Mouse (Mus musculus): Measurements from ENCODE around the gene Shmt2.

Shmt2 gene

DNA sequence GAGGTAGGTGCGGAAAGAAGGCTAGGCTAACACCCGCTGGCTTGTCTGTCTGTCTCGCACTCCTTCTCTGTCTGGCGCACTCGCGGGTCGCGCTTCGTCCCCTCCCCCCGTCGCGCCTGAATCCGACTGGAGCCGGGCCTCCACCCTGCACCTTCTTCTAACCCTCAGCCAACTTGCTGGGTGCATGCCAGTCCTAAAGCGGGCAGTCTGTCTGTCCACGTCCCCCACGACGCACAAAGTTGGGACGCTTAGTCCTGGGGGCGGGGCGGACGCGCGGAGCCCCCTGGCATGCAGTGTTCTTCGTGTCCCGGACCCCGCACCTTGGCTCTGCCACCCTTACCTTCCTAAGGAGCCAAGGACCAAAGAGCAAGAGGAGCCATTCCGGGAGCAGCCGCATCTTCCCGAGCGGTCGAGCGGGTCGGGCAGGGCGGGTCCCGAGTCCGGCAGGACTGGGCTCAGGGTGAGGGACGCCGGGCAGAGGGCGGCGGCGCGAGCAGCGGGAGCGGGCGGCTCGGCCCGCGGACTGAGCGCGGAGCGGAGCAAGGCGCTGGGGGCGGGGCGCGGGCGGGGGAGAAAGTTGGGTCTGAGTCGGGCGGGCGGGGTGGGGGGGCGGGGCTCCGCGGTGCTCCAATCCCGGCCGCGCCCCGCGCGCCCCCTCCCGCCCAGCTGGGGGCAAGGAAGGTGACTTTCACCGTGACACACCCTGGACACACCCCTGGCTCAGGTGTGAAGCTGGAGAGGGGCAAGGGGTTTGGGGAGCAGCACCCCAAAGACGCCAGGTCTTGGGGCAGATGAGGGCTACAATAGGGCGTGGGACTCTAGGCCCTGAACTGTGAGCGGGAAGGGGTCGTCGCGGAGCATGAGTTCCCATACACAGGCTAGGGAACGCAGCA lies 12.0 kb upstream of the Shmt2 start, which contains the start of gene Nxph4:
Nxph4 (minus strand) TSS at position 524 of the 893 bp plus-strand sequence.
- in situ Hi-C loops (cut with MboI) = no loop called here

DNA sequence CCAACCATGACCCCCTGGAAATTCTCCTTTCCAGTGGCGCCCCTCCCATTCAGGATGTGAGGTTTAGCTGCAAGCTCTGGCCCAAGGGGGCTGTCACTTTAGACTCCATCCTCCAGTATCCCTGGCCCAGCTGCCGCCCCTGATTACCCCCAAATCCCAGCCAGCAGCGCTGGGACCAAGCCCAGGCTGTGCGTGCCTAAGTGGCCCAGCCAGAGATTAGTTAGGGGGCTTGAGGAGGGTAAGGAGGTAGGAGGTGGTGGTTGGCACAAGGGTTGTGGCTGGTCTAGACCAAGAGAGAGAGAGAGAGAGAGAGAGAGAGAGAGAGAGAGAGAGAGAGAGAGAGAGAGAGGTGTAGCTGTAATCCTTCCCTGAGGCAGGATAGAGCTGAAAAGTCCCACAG lies 9.3 kb upstream of the Shmt2 start:
- in situ Hi-C loops (cut with MboI) = no loop called here

DNA sequence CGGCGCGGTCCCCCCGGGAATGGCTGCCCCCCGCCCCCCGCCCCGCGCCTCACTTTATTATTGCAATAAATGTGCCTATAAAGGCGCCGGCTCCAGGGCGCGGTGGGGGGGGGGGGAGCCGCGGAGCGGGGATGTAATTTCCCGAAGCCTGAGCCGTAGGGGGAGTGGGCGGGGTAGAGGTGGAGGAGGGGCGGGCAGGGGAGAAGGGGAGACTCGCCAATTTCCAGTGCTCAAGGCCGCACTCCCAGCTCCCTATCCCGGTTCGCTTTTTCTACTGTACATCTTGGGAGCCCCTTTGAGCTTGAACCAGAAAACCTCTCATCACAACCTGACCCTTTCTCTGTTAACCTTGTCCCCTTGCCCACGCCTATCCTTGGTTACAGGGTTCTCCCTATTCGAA lies 8.7 kb upstream of the Shmt2 start:
- in situ Hi-C loops (cut with MboI) = no loop called here

DNA sequence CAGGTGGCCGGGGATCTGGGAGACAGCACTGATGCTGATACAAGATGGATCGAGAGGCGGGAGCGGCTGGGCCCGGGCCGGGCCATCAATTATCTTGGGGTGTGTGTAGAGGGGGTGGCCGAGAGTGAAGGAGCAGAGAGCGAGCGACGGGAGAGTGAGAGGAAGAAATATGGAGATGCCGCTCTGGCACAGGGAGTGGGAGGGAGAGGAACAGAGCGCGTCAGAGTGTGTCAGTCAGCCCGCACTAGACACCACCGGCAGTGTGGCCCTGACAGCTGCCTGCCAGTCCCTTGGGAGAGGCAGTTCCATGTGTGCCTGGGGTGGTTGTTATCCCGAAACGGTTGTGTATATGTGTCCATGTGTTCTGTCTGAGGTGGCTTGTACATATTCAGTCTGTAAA lies 5.2 kb upstream of the Shmt2 start:
- in situ Hi-C loops (cut with MboI) = no loop called here

DNA sequence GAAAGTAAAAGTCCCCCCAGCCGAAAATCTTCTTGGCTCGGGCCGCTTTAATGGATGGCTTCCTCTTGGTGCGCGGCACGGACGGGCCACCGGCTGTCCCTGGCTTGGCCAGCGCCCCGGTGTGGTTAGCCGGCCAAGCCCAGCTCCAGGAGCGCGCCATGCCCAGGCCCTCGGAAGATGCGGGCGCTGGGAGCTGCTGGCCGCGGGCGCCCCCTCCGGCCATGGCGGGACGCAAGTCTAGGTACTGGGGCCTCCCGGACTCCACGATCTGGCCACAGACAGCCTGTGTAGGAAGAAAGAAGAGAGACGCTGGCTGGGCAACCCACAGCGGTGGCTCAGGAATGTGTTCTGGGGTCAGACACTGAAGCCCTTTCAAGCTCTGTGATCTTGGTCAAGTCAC lies 4.4 kb upstream of the Shmt2 start:
- in situ Hi-C loops (cut with MboI) = no loop called here

DNA sequence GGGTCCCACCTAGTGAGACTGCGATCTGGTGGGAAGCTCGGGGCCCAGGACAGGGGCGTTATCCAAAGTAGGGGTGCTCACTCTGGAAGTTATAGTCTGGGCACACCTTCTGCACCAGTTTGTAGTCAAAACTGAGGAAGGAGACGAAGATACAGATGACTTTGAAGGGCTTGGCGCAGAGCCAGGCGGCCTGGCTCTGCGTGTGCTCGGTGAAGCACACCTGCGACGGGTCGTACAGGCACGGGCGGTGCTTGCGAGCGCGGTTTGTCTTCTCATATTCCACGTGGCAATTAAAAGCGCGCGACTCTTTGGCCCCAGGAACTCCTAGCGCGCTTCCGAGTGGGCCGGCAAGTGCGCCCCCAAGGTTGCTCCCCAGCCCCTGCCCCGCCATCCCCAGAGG lies 3.8 kb upstream of the Shmt2 start:
- in situ Hi-C loops (cut with MboI) = no loop called here

DNA sequence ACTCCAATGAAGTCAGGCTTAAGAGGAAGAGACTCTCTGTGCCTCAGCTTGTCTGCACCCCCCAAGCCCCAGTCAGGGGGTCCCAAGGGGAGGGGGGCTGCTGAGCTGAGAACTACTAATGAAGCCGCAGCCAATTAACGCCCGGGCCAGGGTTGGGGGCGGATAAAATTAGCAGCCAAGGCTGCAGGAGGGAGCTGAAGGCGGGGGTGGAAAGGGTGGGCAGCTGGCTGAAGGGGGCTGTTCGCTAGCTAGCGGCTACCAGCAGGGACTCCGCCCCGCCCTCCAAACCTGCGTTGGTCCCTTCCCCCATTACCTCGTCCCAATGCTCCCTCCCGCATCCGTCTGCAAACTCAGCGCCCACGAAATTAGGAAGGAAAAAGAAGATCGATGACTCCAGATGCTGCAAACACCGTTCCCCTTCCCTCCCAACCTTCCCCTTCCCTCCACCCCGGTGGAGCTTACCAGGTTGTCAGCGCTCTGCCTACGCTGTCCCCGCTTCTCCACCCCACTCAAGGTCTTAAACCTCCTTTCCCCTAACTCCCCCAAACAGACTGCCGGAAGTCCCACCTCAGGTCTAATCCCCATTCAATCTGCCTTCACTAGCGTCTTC lies 2.5 kb upstream of the Shmt2 start:
- in situ Hi-C loops (cut with MboI) = no loop called here

DNA sequence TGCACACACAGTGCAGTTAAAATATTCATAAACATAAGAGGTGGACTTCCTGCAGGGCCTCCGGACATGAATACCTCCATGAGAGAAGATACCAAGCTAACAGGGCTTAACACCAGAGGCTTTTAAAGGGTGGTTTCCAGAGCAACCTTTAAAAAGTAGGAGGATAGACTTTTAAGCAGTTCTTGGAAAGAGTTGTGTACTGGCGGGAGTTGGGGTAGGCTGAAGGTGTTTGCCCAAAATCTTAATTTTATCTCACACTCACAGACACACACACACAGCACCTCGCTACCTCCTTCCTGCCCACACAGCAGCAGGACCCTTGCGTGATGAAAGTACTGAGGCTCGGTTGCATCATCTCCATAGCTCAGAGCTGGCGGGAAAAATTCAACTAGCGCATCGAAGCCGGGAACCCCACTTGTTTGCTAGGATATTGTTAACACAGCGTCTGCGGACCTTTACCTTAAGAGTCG lies 598 bp downstream of the Shmt2 start:
- in situ Hi-C loops (cut with MboI) = no loop called here

DNA sequence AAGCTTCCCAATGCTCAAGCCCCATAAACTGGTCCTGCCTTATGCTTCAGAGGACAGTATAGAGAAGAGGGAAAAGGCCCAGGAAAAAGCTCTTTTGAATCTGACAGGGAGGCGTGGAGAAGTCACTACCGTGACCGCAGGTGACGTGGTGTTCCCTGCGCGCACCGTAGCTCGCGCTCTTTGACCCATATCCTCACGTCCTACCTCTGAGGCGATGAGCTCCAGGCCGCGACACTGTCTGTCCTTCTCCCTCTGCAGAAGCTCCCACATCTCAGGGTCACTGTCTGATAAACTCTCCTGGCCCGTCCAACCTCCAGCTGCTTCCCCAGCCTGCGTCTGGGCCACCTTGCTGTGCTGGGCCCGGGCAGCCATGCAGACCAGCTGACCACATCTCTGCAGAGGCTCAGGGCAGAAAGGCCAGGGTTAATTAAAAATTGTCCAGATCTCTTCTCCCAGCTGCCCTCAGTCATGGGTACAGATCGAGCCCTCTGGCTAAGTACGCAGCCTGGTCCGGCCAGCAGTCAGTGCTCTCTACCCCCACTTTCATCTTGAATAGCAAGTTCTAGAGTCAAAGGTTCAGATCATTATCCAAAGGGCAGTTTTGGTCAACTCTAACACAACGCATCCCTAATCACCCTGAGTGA lies 1.4 kb downstream of the Shmt2 start:
- in situ Hi-C loops (cut with MboI) = no loop called here

DNA sequence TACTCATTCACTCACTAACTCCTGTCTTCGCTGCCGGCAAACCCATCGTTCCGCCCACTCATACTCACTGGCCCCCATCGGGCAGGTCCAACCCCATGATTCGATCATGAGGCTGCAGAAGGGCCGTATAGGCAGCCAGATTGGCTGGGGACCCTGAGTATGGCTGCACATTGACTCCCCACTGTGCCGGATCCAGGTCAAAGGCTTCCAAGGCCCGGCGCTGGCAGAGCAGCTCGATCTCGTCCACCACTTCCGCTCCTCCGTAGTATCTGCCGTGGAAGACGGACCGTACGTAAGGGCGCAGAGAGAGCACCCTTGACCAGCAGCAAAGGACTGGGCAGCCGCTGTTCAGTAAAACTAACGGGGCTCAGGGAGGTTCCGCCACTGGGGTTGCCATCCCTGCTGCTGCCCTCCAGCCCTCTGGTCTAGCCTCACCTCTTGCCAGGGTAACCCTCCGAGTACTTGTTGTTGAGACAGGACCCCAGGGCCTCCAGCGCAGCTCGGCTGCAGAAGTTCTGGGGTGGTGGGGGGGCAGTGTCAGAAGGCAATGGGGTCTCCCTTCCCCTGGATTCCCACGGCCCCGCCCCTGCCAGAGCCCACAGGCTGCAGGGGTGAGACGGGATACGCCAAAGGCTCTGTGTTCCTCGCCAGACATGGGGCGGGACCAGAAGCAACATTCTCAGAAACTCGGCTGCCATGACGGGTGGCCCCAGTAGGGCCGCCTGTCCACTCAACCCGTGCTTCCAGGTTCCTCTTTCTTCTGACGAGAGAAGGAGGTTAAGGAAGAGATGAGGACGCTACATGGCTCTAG lies 2.1 kb downstream of the Shmt2 start:
- in situ Hi-C loops (cut with MboI) = no loop called here

DNA sequence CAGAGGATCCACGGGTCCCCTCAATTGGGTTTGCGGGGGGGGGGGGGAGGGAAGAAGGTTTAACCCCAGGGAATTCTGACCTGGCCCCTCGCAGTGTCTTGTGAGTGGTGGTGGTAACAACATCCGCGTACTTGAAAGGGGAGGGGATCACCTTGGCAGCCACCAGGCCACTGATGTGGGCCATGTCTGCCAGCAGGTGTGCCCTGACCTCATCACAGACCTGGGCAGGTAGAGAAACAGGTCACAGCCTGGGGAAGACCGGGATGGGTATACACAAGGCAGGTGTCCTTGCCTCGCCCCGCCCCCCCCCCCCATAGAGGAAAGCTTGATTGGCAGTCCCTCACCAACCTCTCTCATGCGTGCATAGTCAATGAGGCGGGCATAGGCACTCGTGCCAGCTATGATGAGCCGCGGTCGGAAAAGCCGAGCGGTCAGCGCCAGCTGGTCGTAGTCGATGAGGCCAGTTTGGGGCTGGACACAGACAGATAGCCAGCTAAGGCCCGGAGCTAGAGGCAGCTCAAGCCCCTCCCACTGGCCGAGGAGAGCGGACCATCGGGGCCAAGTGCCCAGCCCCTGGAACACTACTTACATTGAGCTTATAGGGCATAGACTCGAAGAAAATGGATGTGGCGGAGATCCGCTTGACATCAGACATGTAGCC lies 3.1 kb downstream of the Shmt2 start:
- in situ Hi-C loops (cut with MboI) = no loop called here

DNA sequence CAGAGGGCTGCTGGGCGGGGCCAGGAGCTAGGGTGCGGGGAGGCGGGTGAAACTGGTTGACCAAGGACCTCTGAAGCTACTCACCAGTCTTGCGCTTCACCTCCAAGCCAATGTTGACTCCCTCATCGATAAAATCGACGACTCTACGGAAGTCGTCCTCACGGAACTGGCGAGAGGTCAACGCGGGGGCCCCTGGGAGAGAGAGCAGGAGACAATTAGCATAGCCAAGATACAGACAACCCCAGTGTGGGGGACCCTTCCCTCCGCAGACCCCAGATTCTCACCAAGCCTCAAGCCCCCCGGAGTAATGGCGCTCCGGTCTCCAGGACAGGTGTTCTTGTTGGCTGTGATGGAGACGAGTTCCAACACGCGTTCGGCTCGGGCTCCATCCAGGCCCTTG lies 4.3 kb downstream of the Shmt2 start:
- in situ Hi-C loops (cut with MboI) = no loop called here

DNA sequence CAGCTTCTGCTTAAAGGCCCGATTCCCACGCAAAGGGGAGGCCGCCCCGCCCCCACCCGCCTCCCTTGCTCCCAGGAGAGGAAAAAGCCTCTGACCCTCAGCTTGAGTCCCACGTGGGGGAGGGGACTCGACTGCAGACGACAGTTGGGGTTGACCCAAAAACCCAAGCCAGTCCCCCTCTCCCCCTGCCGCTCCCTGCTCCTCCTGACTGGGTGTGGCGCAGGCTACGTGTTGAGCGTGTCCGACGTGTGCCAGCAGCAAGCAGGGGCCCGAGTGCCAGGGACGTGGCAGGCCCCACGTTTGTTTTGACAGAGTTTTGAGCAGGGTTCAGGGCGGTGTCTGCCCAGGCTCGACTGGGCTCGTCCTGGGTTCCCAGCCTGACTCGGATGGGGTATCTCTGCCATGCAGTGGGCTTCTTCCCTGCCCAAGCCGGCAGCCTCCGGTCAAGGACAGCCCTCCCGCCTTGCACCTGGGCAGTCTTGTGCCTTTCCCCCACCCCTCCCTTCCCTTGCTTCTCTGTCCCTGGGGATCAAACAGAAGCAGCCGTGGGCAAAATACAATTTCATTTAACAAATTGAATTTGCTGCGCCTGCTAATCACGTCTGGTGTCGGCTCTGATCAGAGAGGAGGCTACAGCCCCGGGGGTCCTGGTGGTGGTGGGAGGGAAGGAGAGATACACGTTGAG lies 5.5 kb downstream of the Shmt2 start:
- in situ Hi-C loops (cut with MboI) = no loop called here

DNA sequence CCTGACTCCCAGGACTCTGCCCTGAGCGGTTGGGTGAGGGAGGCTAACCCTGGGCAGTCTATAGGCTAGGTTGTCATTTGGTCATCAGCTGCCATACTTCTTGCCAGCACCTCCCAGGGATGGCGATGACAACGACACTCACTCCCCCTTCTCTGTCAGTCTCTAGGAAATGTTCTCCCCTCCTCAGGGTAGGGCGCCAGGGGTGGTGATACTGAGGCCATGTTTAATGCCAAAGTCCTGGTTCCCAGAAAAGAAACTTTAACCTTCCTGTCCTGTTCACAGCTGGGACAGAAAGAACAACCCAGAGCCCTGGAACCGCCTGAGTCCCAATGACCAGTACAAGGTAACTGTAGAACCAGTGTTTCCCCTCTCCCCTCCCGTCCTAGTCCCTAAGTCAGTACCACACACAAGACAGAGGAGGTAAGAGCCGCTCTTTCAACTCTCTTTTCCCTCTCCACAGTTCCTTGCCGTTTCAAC lies 6.2 kb downstream of the Shmt2 start:
- in situ Hi-C loops (cut with MboI) = no loop called here

DNA sequence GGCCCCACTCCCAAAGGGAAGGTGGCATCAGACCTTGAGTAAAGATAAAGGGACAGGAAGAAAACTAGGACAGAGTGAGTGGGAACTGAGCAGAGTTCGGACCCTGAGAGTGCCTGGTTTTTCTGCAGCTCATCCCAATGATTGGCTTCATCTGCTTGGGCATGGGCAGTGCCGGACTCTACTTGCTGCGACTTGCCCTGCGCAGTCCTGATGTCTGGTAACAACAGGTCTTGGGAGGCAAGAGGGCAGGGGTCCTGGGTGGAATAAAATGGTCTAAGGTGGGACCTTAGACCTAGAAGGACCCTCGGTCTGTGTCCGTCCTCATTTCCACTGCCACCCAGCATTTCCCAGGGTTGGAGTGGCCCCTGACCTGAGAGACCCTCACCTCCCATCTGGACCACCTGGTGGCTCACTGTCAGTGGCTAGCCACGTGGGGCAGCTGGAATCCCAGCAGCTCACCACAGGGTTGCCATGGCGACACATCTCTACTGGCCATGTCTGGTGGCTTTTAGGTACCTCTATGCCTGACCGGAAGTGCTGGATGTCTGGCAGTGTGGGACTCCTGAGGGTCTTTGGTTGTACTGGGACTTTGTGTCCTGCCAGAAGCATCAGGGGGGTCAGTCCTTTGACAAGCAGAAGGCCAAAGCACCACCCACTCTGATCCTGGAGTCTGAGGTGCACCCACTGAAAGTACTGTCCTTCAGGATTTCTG lies 6.8 kb downstream of the Shmt2 start:
- in situ Hi-C loops (cut with MboI) = no loop called here

DNA sequence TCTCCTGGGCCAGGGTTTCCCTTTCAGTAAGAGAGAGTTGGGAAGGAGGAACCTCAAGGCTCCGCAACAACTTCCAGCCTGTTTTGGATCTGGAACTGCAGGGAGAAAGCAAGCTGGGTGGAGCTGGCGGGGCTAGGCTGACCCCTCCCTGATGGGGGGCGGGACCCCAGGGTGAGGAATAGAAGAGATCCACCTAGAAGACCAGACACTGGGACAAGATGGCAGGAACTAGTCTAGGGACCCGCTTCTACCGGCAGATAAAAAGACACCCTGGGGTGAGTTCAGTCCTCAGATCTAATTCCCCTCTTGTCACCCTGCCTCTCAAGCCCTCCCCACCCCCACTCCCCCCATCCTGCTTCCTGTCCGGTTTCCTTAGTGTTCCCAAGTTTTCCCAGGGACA lies 7.5 kb downstream of the Shmt2 start, which contains the start of gene Ndufa4l2:
Ndufa4l2 (plus strand) TSS at position 204 of the 400 bp plus-strand sequence.
- in situ Hi-C loops (cut with MboI) = no loop called here

DNA sequence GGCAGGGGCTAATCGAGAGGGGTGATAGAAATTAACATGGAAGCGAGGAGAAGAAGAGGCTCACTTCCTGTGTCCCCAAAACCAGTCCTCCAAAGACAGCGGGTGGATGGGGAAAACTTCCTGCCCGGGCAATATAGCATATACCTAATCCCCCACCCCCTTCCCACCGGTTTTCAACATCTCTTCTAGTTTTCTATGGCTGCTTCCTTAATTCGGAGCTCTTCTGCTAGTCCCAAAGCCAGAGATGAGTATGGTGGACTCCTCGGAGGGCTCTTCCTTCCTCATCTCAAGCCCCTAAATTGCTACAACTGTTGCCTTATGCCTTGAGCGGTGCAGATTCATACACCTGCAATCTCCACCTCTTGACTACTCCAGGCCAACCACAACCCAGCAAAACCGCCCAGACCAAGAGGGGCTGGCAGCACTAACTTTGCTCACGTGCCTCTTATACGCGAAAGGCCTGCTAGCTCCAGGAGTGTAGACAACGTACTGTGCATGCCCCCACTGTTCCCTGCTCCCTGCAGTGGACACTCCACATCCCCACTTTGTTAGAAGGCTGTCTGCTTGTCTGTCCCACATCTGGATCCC lies 8.0 kb downstream of the Shmt2 start:
- in situ Hi-C loops (cut with MboI) = no loop called here

DNA sequence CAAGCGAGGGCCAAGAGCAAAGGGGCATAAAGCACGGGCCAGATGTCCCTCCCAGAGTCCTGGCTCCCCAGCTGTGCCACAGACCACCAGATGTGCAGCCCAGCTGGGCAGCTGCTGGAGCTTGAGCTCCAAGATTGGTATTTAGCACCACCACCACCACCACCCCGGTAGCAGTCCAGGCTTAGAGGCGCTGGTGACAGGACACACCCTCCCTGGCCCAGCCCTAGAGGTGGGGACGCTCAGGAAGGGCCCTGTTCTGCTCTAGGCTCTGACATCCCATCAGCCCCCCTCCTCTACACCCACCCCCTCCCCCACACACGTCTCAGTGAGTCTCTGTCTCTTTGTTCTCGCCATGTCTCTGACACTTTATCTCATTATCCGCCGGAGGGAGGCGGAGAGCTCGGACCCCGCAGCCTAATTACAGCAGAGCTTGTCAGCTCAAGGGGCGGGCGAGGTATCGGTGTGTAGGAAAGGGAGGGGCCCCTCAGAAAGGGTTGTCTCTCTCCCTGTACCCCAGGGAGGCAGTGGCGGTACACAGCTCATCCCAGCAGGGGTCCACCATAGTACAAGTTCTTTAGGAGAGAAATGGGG lies 8.6 kb downstream of the Shmt2 start:
- in situ Hi-C loops (cut with MboI) = no loop called here

DNA sequence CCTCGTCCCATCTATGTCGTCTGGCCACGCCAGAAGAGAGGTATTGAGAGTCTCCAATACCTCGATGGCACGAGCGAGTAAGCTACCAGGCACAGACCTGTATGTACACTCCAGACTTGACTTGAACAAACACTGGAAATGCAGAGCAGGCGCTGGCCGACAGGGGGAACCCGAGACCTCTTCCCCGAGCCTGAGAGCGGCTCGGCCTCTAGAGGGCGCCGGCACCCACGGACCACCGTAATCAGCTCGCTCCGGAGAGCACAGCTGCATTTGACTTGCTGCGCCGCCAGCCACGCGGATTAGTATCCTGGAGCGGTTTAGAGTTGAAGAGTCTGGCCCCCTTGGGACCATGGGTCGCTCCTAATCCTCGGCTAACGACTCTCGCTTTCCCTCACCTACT lies 9.4 kb downstream of the Shmt2 start:
- in situ Hi-C loops (cut with MboI) = no loop called here
